21 mouse cellular contexts compared by ENCODE assay signal in the genomic region with DNA sequence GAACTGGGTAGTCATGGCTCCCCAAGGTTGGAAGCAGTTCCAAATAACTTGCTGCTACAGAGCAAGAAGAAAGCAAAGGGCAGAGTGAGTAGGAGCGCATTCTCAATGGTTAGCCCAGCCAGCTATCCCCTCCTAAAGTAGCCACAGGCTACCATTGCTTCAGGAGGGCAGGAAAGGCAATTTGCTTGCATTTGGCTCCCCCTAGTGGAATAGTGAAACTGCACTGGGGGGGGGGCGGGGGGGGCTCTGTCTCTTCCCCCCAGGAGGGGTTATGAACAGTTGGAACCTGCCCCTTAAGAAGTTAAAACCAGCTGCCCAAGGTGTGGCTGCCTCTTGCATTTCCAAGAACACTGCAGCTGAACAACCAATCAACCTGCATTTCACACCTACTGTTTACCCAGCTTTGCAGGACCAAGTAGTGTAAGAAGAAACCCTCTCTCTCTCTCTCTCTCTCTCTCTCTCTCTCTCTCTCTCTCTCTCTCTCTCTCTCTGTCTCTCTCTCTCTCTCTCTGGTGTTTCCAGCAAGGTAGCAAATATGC.
A peak's percentile ranks its signal among the peaks of the same experiment; 100 is the strongest.
DNase-seq lines count a peak whose midpoint lies in the region; ATAC-seq and TF ChIP-seq lines count a peak whose summit lies in the region.
"Had no signal": no experiment of that assay in that cellular context is flagged by ENCODE, and none has a peak within 500 bp of the region (broad histone marks: within the 10 kb centered on the region; RNA-seq: fewer than 3 reads in every experiment).

No protein-coding gene starts in this region.

- ATAC-seq in intestine, postnatal 0 days = no peak
- no peak for ATAC-seq in intestine, embryonic 15.5 days
- ATAC-seq in hindbrain, embryonic 12.5 days (ENCODE audit: low FRiP score) = no peak
- ATAC-seq: forebrain, embryonic 15.5 days had no signal

- H3K36me3 ChIP-seq in intestine, postnatal 0 days (ENCODE audit: control insufficient read depth, insufficient read depth) = no peaks in the 10 kb centered on the region
- no peaks in the 10 kb centered on the region for H3K36me3 ChIP-seq in intestine, embryonic 15.5 days
- no peaks in the 10 kb centered on the region for H3K36me3 ChIP-seq in ES-E14 (ENCODE audit: control insufficient read depth, insufficient read depth, low read length, poor library complexity, severe bottlenecking)
- H3K36me3 ChIP-seq in hindbrain, embryonic 12.5 days = no peaks in the 10 kb centered on the region
- H3K36me3 ChIP-seq: forebrain, embryonic 15.5 days; heart, embryonic 10.5 days; hindbrain, embryonic 10.5 days; limb, embryonic 13.5 days had no signal

- H3K9ac ChIP-seq in intestine, postnatal 0 days (ENCODE audit: low read depth, low read length) = no peak overlapping the region
- H3K9ac ChIP-seq in intestine, embryonic 15.5 days = no peak overlapping the region
- no peak overlapping the region for H3K9ac ChIP-seq in ES-E14 (ENCODE audit: insufficient read depth, low read depth, low read length, poor library complexity, severe bottlenecking)
- no peak overlapping the region for H3K9ac ChIP-seq in hindbrain, embryonic 12.5 days
- H3K9ac ChIP-seq: forebrain, embryonic 15.5 days; limb, embryonic 13.5 days; liver, embryonic 14.5 days had no signal

- in situ Hi-C loops in ES-E14 (cut with MboI; ENCODE audit: low sequenced_read_pairs in 2 of 2, unreplicated experiment in 2 of 2) = no loop called here

- H3K4me2 ChIP-seq in intestine, postnatal 0 days (replicated peaks; ENCODE audit: low read depth) = no peak overlapping the region
- H3K4me2 ChIP-seq in intestine, embryonic 15.5 days (replicated peaks) = no peak overlapping the region
- no peak overlapping the region for H3K4me2 ChIP-seq in hindbrain, embryonic 12.5 days (replicated peaks)
- H3K4me2 ChIP-seq: forebrain, embryonic 15.5 days; limb, embryonic 13.5 days had no signal

- peak; percentile 30 for TF ChIP-seq CTCF in intestine, postnatal 0 days (IDR thresholded peaks at IDR 0.05; ENCODE audit: low read depth)

- H3K9me3 ChIP-seq in intestine, postnatal 0 days (ENCODE audit: control insufficient read depth) = no peaks in the 10 kb centered on the region
- H3K9me3 ChIP-seq in intestine, embryonic 15.5 days = no peaks in the 10 kb centered on the region
- H3K9me3 ChIP-seq in ES-E14 (ENCODE audit: control insufficient read depth, insufficient read depth, low read depth, low read length) = no peaks in the 10 kb centered on the region
- no peaks in the 10 kb centered on the region for H3K9me3 ChIP-seq in hindbrain, embryonic 12.5 days (replicated peaks)
- H3K9me3 ChIP-seq: forebrain, embryonic 15.5 days; heart, embryonic 10.5 days; hindbrain, embryonic 10.5 days; limb, embryonic 13.5 days had no signal

- H3K4me1 ChIP-seq in intestine, postnatal 0 days (replicated peaks; ENCODE audit: control insufficient read depth, insufficient read depth, low read length) = no peaks in the 10 kb centered on the region
- H3K4me1 ChIP-seq in intestine, embryonic 15.5 days (replicated peaks) = no peaks in the 10 kb centered on the region
- H3K4me1 ChIP-seq in ES-E14 (ENCODE audit: control insufficient read depth in 2 of 2, insufficient read depth in 2 of 2, low read length in 2 of 2, poor library complexity in 1 of 2) = no peaks in the 10 kb centered on the region
- no peaks in the 10 kb centered on the region for H3K4me1 ChIP-seq in hindbrain, embryonic 12.5 days
- H3K4me1 ChIP-seq: forebrain, embryonic 15.5 days; heart, embryonic 10.5 days; hindbrain, embryonic 10.5 days; limb, embryonic 13.5 days had no signal

- no peaks in the 10 kb centered on the region for H3K27me3 ChIP-seq in intestine, postnatal 0 days (replicated peaks; ENCODE audit: control insufficient read depth, insufficient read depth, low read length)
- H3K27me3 ChIP-seq in intestine, embryonic 15.5 days (replicated peaks) = no peaks in the 10 kb centered on the region
- no peaks in the 10 kb centered on the region for H3K27me3 ChIP-seq in hindbrain, embryonic 12.5 days
- H3K27me3 ChIP-seq: forebrain, embryonic 15.5 days; limb, embryonic 13.5 days had no signal

- H3K4me3 ChIP-seq in intestine, postnatal 0 days (ENCODE audit: low read depth, low read length) = no peak overlapping the region
- H3K4me3 ChIP-seq in intestine, embryonic 15.5 days (replicated peaks) = no peak overlapping the region
- no peak overlapping the region for H3K4me3 ChIP-seq in ES-E14 (ENCODE audit: insufficient read depth in 1 of 2, low read depth in 1 of 2, low read length in 2 of 2, poor library complexity in 1 of 2, severe bottlenecking in 1 of 2)
- H3K4me3 ChIP-seq in hindbrain, embryonic 12.5 days = no peak overlapping the region
- H3K4me3 ChIP-seq: forebrain, embryonic 15.5 days; heart, embryonic 10.5 days; hindbrain, embryonic 10.5 days; limb, embryonic 13.5 days; myocyte had no signal

- WGBS in intestine, postnatal 0 days = 42% methylated on average over 2 of the region's 2 CpGs
- WGBS in intestine, embryonic 15.5 days = 40% methylated on average over 2 of the region's 2 CpGs
- WGBS in hindbrain, embryonic 12.5 days = 42% methylated on average over 2 of the region's 2 CpGs

- H3K27ac ChIP-seq in intestine, postnatal 0 days (ENCODE audit: low read depth, low read length) = no peak overlapping the region
- H3K27ac ChIP-seq in intestine, embryonic 15.5 days = no peak overlapping the region
- no peak overlapping the region for H3K27ac ChIP-seq in ES-E14 (ENCODE audit: insufficient read depth, low read depth, low read length, poor library complexity, severe bottlenecking)
- H3K27ac ChIP-seq in hindbrain, embryonic 12.5 days = no peak overlapping the region
- H3K27ac ChIP-seq: forebrain, embryonic 15.5 days; heart, embryonic 10.5 days; hindbrain, embryonic 10.5 days; limb, embryonic 13.5 days; liver, embryonic 14.5 days had no signal

- DNase-seq in 416B (ENCODE audit: low read depth) (peak; percentile 4), ES-E14 (ENCODE audit: low read depth, low spot score) (no peak), ZHBTc4 (ENCODE audit: low read depth, low spot score) (peak; percentile 11)
- DNase-seq in cerebellum, adult 11 months = no peak
- no peak for DNase-seq in thymus, adult 18-20 months
- DNase-seq: cerebellum, adult 9-10 months; gastrocnemius, postnatal 36 days; kidney, adult 8-10 months; kidney, postnatal 4 days; midbrain, embryonic 14.5 days; right cerebral cortex, postnatal 25 days; thymus, postnatal 14 days had no signal

TF ChIP-seq in ES-E14, 5 proteins besides CTCF, POLR2A, EP300 and RAD21:
- TF ChIP-seq HCFC1 (IDR thresholded peaks at IDR 0.05; ENCODE audit: borderline replicate concordance, insufficient read depth, low read length) (no peak), ZC3H11A (IDR thresholded peaks at IDR 0.05; ENCODE audit: borderline replicate concordance, low read depth, low read length) (peak; percentile 24; the same call in 1 of the 2 replicates)

Comparison
In these comparisons a context has a peak if more than half of its experiments do, and no peak if none do; other contexts are left out.
1. DNase-seq: peak in 416B (single experiment) and ZHBTc4 (single experiment); none in ES-E14 (single experiment), cerebellum, adult 11 months (single experiment) and thymus, adult 18-20 months (0 of 2).